Mouse (Mus musculus) thymus, adult 2 months (tissue): ENCODE measurements at regions not wholly inside any gene's neighbourhood (a gene's known extent, or its start where the extent isn't known, plus 50 kb on each side); places are given as distances from the start of the nearest gene placed in this dataset.

ENCODE experiments used
- CTCF ChIP-seq: fragments of 200-500 bp; IDR thresholded peaks from 2 replicates; pipeline ENCODE4 v1.5.1; 2012; ENCODE audit warnings: mild to moderate bottlenecking, control low read depth, low read length, moderate library complexity, borderline replicate concordance; ENCODE audit not compliant: control insufficient read depth, poor library complexity, insufficient read depth; ENCODE audit errors: extremely low read depth
- POLR2A ChIP-seq: fragments of 200-500 bp; IDR thresholded peaks from 2 replicates; pipeline ENCODE4 v1.6.1; 2012; ENCODE audit warnings: mild to moderate bottlenecking, low read length, control low read depth, moderate library complexity; ENCODE audit not compliant: control insufficient read depth, poor library complexity, insufficient read depth; ENCODE audit errors: extremely low read depth

DNA sequence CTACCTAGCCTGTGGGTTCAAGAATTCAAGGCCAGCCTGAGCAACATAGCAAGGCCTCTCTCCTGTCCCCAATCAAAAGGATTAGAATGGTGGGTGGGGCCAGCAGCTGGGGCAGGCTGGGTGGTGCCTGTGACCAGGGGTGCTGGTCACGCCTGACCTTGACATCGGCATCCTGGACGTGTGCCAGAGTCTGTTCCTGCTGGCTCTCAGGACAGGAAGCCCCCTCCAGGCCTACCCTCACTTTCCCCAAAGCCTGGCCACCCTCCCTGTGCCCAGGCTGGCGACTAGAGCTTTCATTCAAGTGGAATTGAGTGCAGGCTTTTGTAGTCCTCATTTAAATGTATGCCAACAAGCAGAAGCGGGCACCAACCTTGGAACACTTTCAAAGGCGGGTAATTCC, 73.7 kb upstream of the Nkd1 start:
- TF ChIP-seq POLR2A (no peak), CTCF (no peak)
